Mouse (Mus musculus) lung, postnatal 36 days (tissue): ENCODE results near the gene Rimbp2.
A peak's percentile ranks its signal among the peaks of the same experiment; 100 is the strongest.
"Not testable (repeated sequence)": the region's sequence is repeated elsewhere in the genome, so short reads cannot be mapped to it uniquely, and the experiment has no call there.

Experiments
- DNase-seq: peaks from one replicate; pipeline ENCODE4 v3.0.0; 2022; ENCODE audit warnings: mixed read lengths

The Rimbp2 gene

GRCm38 (mm10) chr5:128953278-128954070 lies at the start of gene Rimbp2:
Gene Rimbp2, minus strand, starts transcription at chr5:128953486.
- no peak for DNase-seq

GRCm38 (mm10) chr5:129002571-129003011 lies 49.3 kb upstream of the Rimbp2 start:
- peak; percentile 32 for DNase-seq

GRCm38 (mm10) chr5:129000706-129001468 lies 47.6 kb upstream of the Rimbp2 start:
- DNase-seq, result no peak

- no peak for DNase-seq
These were observed 34.1 kb upstream of the Rimbp2 start for GRCm38 (mm10) chr5:128987141-128987954.

- no peak for DNase-seq
These were observed 32.7 kb upstream of the Rimbp2 start for GRCm38 (mm10) chr5:128985946-128986345.

- DNase-seq, result no peak
These were observed 31.2 kb upstream of the Rimbp2 start for GRCm38 (mm10) chr5:128984536-128984935.

- DNase-seq, result peak; percentile 71
These were observed 28.3 kb upstream of the Rimbp2 start for GRCm38 (mm10) chr5:128981607-128982006.

GRCm38 (mm10) chr5:128980857-128981256 lies 27.6 kb upstream of the Rimbp2 start:
- no peak for DNase-seq

GRCm38 (mm10) chr5:128978957-128979356 lies 25.7 kb upstream of the Rimbp2 start:
- no peak for DNase-seq

GRCm38 (mm10) chr5:128977466-128977865 lies 24.2 kb upstream of the Rimbp2 start:
- DNase-seq, result not testable (repeated sequence)

GRCm38 (mm10) chr5:128976266-128976665 lies 23.0 kb upstream of the Rimbp2 start:
- peak; percentile 68 for DNase-seq

- DNase-seq, result peak; percentile 73
These were observed 18.0 kb upstream of the Rimbp2 start for GRCm38 (mm10) chr5:128971298-128971697.

GRCm38 (mm10) chr5:128970878-128971277 lies 17.6 kb upstream of the Rimbp2 start:
- DNase-seq, result no peak

GRCm38 (mm10) chr5:128964353-128964752 lies 11.1 kb upstream of the Rimbp2 start:
- DNase-seq, result no peak

GRCm38 (mm10) chr5:128958916-128959315 lies 5.6 kb upstream of the Rimbp2 start:
- no peak for DNase-seq

GRCm38 (mm10) chr5:128954371-128954770 lies 1.1 kb upstream of the Rimbp2 start:
- peak; percentile 4 for DNase-seq

GRCm38 (mm10) chr5:128952291-128953195 lies 743 bp downstream of the Rimbp2 start:
- DNase-seq, result no peak

- DNase-seq, result no peak
These were observed 1.8 kb downstream of the Rimbp2 start for GRCm38 (mm10) chr5:128951472-128951871.

- DNase-seq, result peak; percentile 39
These were observed 6.2 kb downstream of the Rimbp2 start for GRCm38 (mm10) chr5:128947093-128947492.

GRCm38 (mm10) chr5:128940436-128940835 lies 12.8 kb downstream of the Rimbp2 start:
- no peak for DNase-seq

- DNase-seq, result peak; percentile 32
These were observed 17.9 kb downstream of the Rimbp2 start for GRCm38 (mm10) chr5:128935359-128935899.

- DNase-seq, result no peak
These were observed 20.5 kb downstream of the Rimbp2 start for GRCm38 (mm10) chr5:128932776-128933175.
